Mouse (Mus musculus): ENCODE measurements around the gene Clic1. TPM values are rescaled to one million over a fixed set of nuclear protein-coding genes. Genes with fewer than 3 reads are reported as not detected.

Clic1 gene
- polyA plus RNA-seq, 1 experiment from 2014 or later, result 102 TPM

DNA sequence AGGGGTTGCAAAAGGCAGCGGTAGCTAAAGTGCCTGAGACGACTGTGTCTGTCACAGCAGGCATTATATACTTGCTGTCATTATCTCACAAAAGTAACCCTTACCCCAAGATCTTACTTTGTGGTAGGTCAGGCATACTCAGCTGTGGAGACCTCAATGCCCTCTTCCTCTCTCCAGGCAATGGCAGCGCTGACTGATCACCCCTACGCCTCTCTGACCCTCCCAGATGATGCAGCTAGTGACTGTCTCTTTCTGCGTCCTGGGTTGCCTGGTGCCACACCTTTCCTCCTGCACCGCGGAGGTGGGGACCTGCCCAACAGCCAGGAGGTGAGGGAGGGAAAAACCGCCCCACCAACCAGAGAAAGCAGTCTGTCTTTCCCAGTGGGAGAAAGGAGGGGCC, 11.5 kb downstream of the Clic1 start:
- WGBS, result 88% methylated on average over 8 of the region's 8 CpGs
- H3K9ac ChIP-seq, result no peak overlapping the region; the same call in 1 of the 2 replicates
- no peaks in the 10 kb centered on the region for H3K9me3 ChIP-seq
- no peak for ATAC-seq (ENCODE audit: low FRiP score)
- no peak overlapping the region for H3K4me3 ChIP-seq
- no peak overlapping the region for H3K4me2 ChIP-seq
- no peak overlapping the region for H3K27ac ChIP-seq
- peaks cover 31% of the 10 kb centered on the region for H3K36me3 ChIP-seq
- peaks cover 45% of the 10 kb centered on the region for H3K4me1 ChIP-seq (replicated peaks)
- H3K27me3 ChIP-seq, result peaks cover 46% of the 10 kb centered on the region

DNA sequence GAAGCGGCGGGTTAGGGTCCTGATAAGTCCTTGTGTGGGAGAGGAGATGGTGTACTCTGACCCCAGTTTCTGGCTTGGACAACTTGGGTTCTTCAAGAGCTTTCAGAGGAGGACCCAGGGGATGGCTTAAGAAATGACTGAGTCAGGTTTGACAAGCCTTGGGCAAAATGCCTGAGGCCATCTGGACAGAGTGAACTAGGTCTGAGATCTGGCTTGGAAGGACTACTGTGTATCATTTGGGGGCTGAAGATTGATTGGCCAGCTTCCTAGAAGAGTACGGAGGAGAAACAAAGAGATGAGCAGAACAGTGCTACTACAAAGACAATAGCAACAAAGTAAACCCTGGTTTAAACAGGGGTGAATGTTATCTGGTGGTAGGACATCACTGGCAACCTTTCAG, 13.7 kb downstream of the Clic1 start:
- Histone ChIP-seq H3K27me3 (peaks cover 67% of the 10 kb centered on the region), H3K4me2 (no peak overlapping the region), H3K4me1 (replicated peaks) (peaks cover 41% of the 10 kb centered on the region), H3K36me3 (peaks cover 30% of the 10 kb centered on the region), H3K9ac (peak overlapping the region; percentile 36; the same call in 1 of the 2 replicates), H3K9me3 (no peaks in the 10 kb centered on the region), H3K27ac (no peak overlapping the region), H3K4me3 (no peak overlapping the region)
- WGBS, result 88% methylated on average over 3 of the region's 3 CpGs
- ATAC-seq (ENCODE audit: low FRiP score), result no peak

- WGBS, result 42% methylated on average over 10 of the region's 10 CpGs
- Histone ChIP-seq H3K36me3 (peaks cover 30% of the 10 kb centered on the region), H3K4me1 (replicated peaks) (peaks cover 38% of the 10 kb centered on the region), H3K4me3 (peak overlapping the region; percentile 24), H3K9ac (peak overlapping the region; percentile 36), H3K27ac (no peak overlapping the region), H3K27me3 (peaks cover 73% of the 10 kb centered on the region), H3K4me2 (peak overlapping the region; percentile 53), H3K9me3 (no peaks in the 10 kb centered on the region)
- ATAC-seq (ENCODE audit: low FRiP score), result no peak
These were observed 14.7 kb downstream of the Clic1 start for GRCm38 (mm10) chr17:35064378-35064877.

DNA sequence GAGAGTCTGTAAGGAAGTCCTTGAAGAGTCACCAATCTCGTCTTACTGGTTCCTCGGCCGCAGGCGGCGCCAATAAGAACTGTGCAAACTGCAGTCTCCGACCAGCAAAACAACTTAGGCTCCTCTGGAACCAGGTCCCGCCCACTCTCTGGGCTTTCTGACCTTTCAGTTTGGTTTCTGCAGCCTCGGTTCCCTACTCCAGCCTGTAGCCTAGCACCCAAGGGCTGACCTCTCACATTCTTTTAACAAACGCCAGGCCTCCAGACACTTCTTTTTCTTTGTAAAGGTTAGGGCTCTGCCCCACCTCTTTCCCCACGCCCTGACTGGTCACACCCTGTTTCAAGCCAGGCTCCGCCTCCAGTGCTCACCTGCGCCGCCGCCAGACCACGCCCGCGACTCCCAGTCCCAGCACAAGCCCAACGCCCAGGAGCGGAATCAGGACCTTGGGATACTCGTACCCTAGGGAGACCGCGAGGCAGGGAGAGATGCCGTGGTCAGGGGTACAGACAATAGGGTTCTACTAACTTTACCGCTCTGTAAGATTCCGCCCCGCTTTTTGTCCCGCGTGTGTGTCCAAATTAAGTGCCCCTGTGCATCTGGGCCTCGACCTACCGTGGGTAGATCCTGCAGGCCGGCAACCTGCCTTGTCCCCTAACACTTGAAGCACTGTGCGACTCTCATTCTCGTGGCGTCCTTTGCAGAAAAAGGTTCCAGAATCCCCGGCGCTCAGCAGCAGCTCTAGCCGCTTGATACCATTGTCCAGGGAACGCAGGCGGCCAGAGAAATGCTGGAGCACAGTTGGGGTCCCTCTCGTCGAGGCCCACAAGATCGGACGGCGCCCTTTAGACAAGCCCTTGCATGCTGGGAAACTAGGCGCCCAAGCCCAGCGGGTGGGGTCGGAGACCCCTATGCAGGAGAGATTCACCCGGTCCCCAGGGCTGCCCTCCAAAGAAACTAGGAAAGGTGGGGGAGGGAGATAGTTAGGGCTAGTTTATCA, 15.5 kb downstream of the Clic1 start, which contains the start of gene Ly6g6c:
Gene Ly6g6c (plus strand): TSS at position 438 of the 997 bp plus-strand sequence.
- H3K9ac ChIP-seq, result peak within 1 kb of the TSS; percentile 57
- peaks cover 31% of the 10 kb centered on the region for H3K4me1 ChIP-seq (replicated peaks)
- no peak for ATAC-seq (ENCODE audit: low FRiP score)
- peak within 1 kb of the TSS; percentile 24 for H3K4me3 ChIP-seq
- H3K4me2 ChIP-seq, result peak within 1 kb of the TSS; percentile 53
- peaks cover 30% of the 10 kb centered on the region for H3K36me3 ChIP-seq
- no peak within 1 kb of the TSS for H3K27ac ChIP-seq
- peaks cover 73% of the 10 kb centered on the region for H3K27me3 ChIP-seq
- H3K9me3 ChIP-seq, result no peaks in the 10 kb centered on the region
- whole genome bisulfite sequencing, result 1% methylated on average over 48 of the region's 48 CpGs

- peak within 1 kb of the TSS; percentile 53 for H3K4me2 ChIP-seq
- H3K4me3 ChIP-seq, result peak within 1 kb of the TSS; percentile 24
- no peaks in the 10 kb centered on the region for H3K9me3 ChIP-seq
- H3K4me1 ChIP-seq (replicated peaks), result peaks cover 23% of the 10 kb centered on the region
- H3K9ac ChIP-seq, result peak within 1 kb of the TSS; percentile 57
- 47% methylated on average over 10 of the region's 10 CpGs for WGBS
- H3K27me3 ChIP-seq, result peaks cover 73% of the 10 kb centered on the region
- no peak for ATAC-seq (ENCODE audit: low FRiP score)
- no peak within 1 kb of the TSS for H3K27ac ChIP-seq
- peaks cover 22% of the 10 kb centered on the region for H3K36me3 ChIP-seq
These were observed 16.3 kb downstream of the Clic1 start, which contains the start of gene Mpig6b for GRCm38 (mm10) chr17:35066084-35066483. Gene Mpig6b (minus strand): TSS chr17:35066184.

GRCm38 (mm10) chr17:35068213-35068914, 18.6 kb downstream of the Clic1 start:
- no peaks in the 10 kb centered on the region for H3K9me3 ChIP-seq
- no peak overlapping the region for H3K4me2 ChIP-seq
- H3K27me3 ChIP-seq, result peaks cover 56% of the 10 kb centered on the region
- no peak overlapping the region for H3K27ac ChIP-seq
- peaks cover 16% of the 10 kb centered on the region for H3K4me1 ChIP-seq (replicated peaks)
- no peak for ATAC-seq (ENCODE audit: low FRiP score)
- 87% methylated on average over 17 of the region's 17 CpGs for WGBS
- no peak overlapping the region for H3K4me3 ChIP-seq
- no peak overlapping the region for H3K9ac ChIP-seq
- peaks cover 4% of the 10 kb centered on the region for H3K36me3 ChIP-seq

DNA sequence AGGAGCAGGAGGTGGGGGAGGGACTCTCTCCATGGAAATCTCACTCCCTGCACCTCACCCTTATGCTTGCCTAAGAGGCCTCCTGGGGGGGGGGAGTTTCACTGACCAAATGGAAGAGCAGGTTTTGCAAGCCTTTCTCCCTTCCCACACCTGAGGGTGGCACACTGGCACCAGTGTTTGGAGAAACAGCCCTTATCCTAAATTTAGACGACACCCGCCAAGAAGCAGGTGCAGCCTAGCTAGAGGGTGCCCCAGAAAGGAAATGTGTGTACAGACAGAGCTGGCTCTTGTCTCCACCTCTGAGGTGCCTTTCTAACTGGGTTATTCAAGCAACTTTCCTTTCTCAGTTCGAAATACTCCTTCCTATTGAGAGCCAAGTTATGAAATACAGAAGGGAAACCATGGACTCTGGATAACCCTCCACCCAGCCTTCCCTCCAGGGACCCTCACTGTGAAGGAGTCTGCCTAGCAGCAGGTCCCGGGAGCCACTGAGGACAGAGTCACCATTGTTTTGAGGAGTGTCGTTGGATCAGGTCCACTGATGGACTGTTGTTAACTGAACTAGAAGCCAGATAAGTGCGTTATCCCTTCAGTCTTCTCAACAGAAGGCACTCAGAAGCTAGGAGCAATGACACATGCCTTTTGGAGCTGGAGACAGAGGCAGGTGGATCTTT, 20.9 kb downstream of the Clic1 start:
- Histone ChIP-seq H3K9me3 (no peaks in the 10 kb centered on the region), H3K4me3 (no peak overlapping the region), H3K4me1 (replicated peaks) (peaks cover under 1% of the 10 kb centered on the region; the same call in 1 of the 2 replicates), H3K36me3 (no peaks in the 10 kb centered on the region), H3K27ac (no peak overlapping the region), H3K4me2 (no peak overlapping the region), H3K9ac (no peak overlapping the region), H3K27me3 (peaks cover 33% of the 10 kb centered on the region)
- WGBS, result 59% methylated on average over 6 of the region's 6 CpGs
- no peak for ATAC-seq (ENCODE audit: low FRiP score)

- no peaks in the 10 kb centered on the region for H3K4me1 ChIP-seq (replicated peaks)
- 84% methylated on average over 9 of the region's 9 CpGs for WGBS
- no peak overlapping the region for H3K9ac ChIP-seq
- H3K9me3 ChIP-seq, result no peaks in the 10 kb centered on the region
- no peak overlapping the region for H3K27ac ChIP-seq
- no peak overlapping the region for H3K4me3 ChIP-seq
- peaks cover 25% of the 10 kb centered on the region for H3K27me3 ChIP-seq
- H3K4me2 ChIP-seq, result no peak overlapping the region
- no peak for ATAC-seq (ENCODE audit: low FRiP score)
- no peaks in the 10 kb centered on the region for H3K36me3 ChIP-seq
These were observed 21.7 kb downstream of the Clic1 start for GRCm38 (mm10) chr17:35071454-35071853.

DNA sequence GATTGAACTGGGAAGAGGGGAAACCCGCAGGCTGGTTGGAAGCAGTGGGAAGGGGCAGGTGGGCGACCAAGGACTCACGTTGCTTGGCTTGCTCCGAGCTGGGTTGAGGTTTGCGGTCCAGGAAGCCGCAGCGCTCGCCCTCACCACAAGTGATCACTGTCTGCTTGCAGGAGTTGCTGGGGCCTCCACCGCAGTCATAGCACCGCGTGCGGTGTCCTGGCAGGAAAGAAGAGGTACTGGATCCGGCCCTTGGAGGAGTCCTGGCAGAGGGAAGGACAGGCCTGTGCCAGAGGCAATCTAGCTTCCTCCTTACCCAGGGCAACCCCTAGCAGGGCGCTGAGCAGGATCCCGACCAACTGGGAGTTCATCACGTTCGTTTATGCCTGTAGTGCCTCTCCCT, 24.3 kb downstream of the Clic1 start:
- H3K4me3 ChIP-seq, result no peak overlapping the region
- peak overlapping the region; percentile 49; the same call in 1 of the 2 replicates for H3K9ac ChIP-seq
- no peaks in the 10 kb centered on the region for H3K9me3 ChIP-seq
- no peak overlapping the region for H3K27ac ChIP-seq
- H3K36me3 ChIP-seq, result no peaks in the 10 kb centered on the region
- WGBS, result 61% methylated on average over 17 of the region's 17 CpGs
- peaks cover 12% of the 10 kb centered on the region for H3K4me1 ChIP-seq (replicated peaks)
- no peaks in the 10 kb centered on the region for H3K27me3 ChIP-seq
- no peak overlapping the region for H3K4me2 ChIP-seq
- ATAC-seq (ENCODE audit: low FRiP score), result no peak

DNA sequence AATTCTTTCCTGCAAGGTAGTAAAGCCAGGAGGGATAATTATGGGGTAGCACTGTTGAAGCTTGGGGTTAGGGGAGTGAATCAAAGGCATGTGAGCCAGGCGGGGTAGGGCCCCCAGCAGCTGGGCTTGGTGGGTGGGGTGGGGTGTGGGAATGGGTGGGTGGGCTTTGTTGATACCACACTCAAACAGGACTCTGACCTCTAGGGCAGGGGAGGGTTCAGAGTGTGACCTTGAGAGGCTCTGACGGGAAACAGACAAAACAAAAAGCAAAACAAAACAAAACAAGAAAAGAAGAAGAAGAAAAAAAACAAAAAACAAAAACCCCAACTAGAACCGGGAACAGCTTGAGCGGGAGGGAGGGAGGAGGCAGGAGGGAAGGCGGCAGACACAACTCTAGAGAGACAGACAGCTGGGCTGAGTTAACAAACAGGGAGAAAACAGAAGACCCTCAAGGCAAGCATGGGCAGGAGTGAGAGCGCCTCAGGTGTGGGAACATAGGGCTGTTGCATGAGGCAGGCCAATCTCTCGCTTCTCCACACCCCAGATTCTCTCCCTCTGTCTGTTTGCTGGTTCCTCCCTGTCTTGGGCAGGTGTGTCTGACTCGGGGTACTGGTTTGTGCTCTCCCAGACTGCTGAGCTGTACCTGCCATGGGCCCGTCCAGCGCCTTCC, 26.9 kb downstream of the Clic1 start, which contains the start of gene Ly6g6e:
Gene Ly6g6e (plus strand): TSS at position 396 of the 670 bp plus-strand sequence.
- peak within 1 kb of the TSS; percentile 44 for H3K4me2 ChIP-seq
- H3K9me3 ChIP-seq, result no peaks in the 10 kb centered on the region
- H3K27ac ChIP-seq, result no peak within 1 kb of the TSS
- peak within 1 kb of the TSS; percentile 44 for H3K9ac ChIP-seq
- no peaks in the 10 kb centered on the region for H3K27me3 ChIP-seq
- no peaks in the 10 kb centered on the region for H3K36me3 ChIP-seq
- peaks cover 12% of the 10 kb centered on the region for H3K4me1 ChIP-seq (replicated peaks)
- no peak for ATAC-seq (ENCODE audit: low FRiP score)
- H3K4me3 ChIP-seq, result peak within 1 kb of the TSS; percentile 10; the same call in 1 of the 2 replicates
- WGBS, result 26% methylated on average over 10 of the region's 10 CpGs

DNA sequence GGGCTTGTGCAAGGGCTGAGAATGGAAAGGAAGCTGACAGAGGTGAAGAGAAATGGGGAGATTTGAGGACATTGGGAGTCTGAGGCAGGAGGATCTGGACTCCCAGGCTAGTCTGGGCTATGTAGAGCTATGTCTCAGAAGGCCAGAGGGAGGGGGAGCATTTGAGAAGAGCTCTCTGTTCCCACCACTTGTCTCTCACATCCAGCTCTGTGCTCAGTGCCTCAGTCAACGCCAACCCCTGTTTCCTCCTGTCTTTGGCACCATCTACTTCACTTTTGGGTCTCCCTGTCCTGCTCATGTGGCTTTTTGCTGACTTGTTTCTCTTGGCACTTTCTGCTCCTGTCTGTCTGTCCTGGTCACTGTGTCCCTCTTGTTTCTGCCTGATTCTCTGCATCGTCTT, 27.5 kb downstream of the Clic1 start:
- Histone ChIP-seq H3K9me3 (no peaks in the 10 kb centered on the region), H3K36me3 (no peaks in the 10 kb centered on the region), H3K27me3 (no peaks in the 10 kb centered on the region), H3K4me3 (no peak overlapping the region), H3K9ac (peak overlapping the region; percentile 44), H3K4me2 (peak overlapping the region; percentile 44), H3K27ac (no peak overlapping the region), H3K4me1 (replicated peaks) (peaks cover 12% of the 10 kb centered on the region)
- 40% methylated on average over 2 of the region's 2 CpGs for WGBS
- no peak for ATAC-seq (ENCODE audit: low FRiP score)
